18 mouse cellular contexts compared by ENCODE assay signal in the genomic region with DNA sequence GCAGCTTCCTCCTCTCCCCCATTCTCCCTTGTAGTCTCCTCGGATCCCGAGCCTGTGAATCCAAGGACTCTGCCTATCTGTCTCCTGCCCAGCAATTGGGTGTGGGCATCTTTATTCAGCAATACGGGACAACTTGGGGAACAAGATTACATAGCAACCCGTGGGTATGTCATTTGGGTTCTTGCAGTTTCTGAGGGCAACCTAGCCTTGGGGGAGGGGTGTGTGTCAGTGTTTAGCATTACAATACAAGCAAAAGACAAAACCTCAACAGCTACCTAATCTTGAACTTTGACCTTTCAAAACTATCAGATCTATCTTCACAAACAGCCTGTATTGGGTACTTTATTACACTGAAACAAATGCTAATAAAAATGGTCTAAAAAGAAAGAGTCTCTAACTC.
A peak's percentile ranks its signal among the peaks of the same experiment; 100 is the strongest.
DNase-seq lines count a peak whose midpoint lies in the region; TF ChIP-seq lines count a peak whose summit lies in the region.
"Had no signal": no experiment of that assay in that cellular context is flagged by ENCODE, and none has a peak within 500 bp of the region (broad histone marks: within the 10 kb centered on the region; RNA-seq: fewer than 3 reads in every experiment).

No protein-coding gene starts in this region.

- in situ Hi-C loops in ES-E14 (cut with MboI; ENCODE audit: low sequenced_read_pairs in 2 of 2, unreplicated experiment in 2 of 2) = no loop called here

- peak; percentile 42 for DNase-seq in ES-CJ7 (ENCODE audit: low read depth, low spot score)
- peak; percentile 12 for DNase-seq in ES-E14 (ENCODE audit: low read depth, low spot score)
- peak; percentile 18 for DNase-seq in ZHBTc4 (ENCODE audit: low read depth, low spot score)
- no peak for DNase-seq in right cerebral cortex, postnatal 14 days
- no peak for DNase-seq in adrenal gland, adult 8-10 months
- DNase-seq: adrenal gland, adult 2 months; adrenal gland, postnatal 14 days; adrenal gland, postnatal 36 days; cerebellum, adult 11-12 months; cerebellum, adult 2 months; cerebellum, adult 9-10 months; cerebellum, postnatal 10 days; cerebellum, postnatal 25 days; forebrain, postnatal 0 days had no signal

- H3K9me3 ChIP-seq in ES-E14 (ENCODE audit: control insufficient read depth, insufficient read depth, low read depth, low read length) = no peaks in the 10 kb centered on the region
- H3K9me3 ChIP-seq: embryonic facial prominence, embryonic 10.5 days; embryonic facial prominence, embryonic 12.5 days; forebrain, embryonic 13.5 days; forebrain, embryonic 15.5 days had no signal

- peaks cover 0 to 2% of the 10 kb centered on the region in 2 experiments; a peak in 2 of 4 replicates for H3K4me1 ChIP-seq in ES-E14 (ENCODE audit: control insufficient read depth in 2 of 2, insufficient read depth in 2 of 2, low read length in 2 of 2, poor library complexity in 1 of 2)
- H3K4me1 ChIP-seq: embryonic facial prominence, embryonic 10.5 days; embryonic facial prominence, embryonic 12.5 days; forebrain, embryonic 13.5 days; forebrain, embryonic 15.5 days had no signal

- H3K36me3 ChIP-seq in ES-E14 (ENCODE audit: control insufficient read depth, insufficient read depth, low read length, poor library complexity, severe bottlenecking) = no peaks in the 10 kb centered on the region
- H3K36me3 ChIP-seq: embryonic facial prominence, embryonic 10.5 days; embryonic facial prominence, embryonic 12.5 days; forebrain, embryonic 15.5 days had no signal

- no peak overlapping the region for H3K4me3 ChIP-seq in ES-E14 (ENCODE audit: insufficient read depth in 1 of 2, low read depth in 1 of 2, low read length in 2 of 2, poor library complexity in 1 of 2, severe bottlenecking in 1 of 2)
- H3K4me3 ChIP-seq: embryonic facial prominence, embryonic 10.5 days; embryonic facial prominence, embryonic 12.5 days; forebrain, embryonic 13.5 days; forebrain, embryonic 15.5 days had no signal

- no peak overlapping the region for H3K9ac ChIP-seq in ES-E14 (ENCODE audit: insufficient read depth, low read depth, low read length, poor library complexity, severe bottlenecking)
- H3K9ac ChIP-seq: embryonic facial prominence, embryonic 12.5 days; forebrain, embryonic 13.5 days; forebrain, embryonic 15.5 days; forebrain, postnatal 0 days had no signal

- no peak overlapping the region for H3K27ac ChIP-seq in ES-E14 (ENCODE audit: insufficient read depth, low read depth, low read length, poor library complexity, severe bottlenecking)
- H3K27ac ChIP-seq: embryonic facial prominence, embryonic 10.5 days; embryonic facial prominence, embryonic 12.5 days; forebrain, embryonic 13.5 days; forebrain, embryonic 15.5 days had no signal

TF ChIP-seq in ES-E14, 5 proteins besides CTCF, POLR2A, EP300 and RAD21:
- TF ChIP-seq ZNF384 (IDR thresholded peaks at IDR 0.05; ENCODE audit: low read depth, low read length) = no peak
- TF ChIP-seq HCFC1 (IDR thresholded peaks at IDR 0.05; ENCODE audit: borderline replicate concordance, insufficient read depth, low read length) = no peak
- no peak for TF ChIP-seq MAFK (IDR thresholded peaks at IDR 0.05; ENCODE audit: insufficient read depth, low read depth, low read length)
- TF ChIP-seq ZC3H11A (IDR thresholded peaks at IDR 0.05; ENCODE audit: borderline replicate concordance, low read depth, low read length) = no peak
- no peak for TF ChIP-seq CHD2 (IDR thresholded peaks at IDR 0.05; ENCODE audit: low read depth, low read length)
TF ChIP-seq in ES-E14: peak in this region for 0.

Comparison
In these comparisons a context has a peak if more than half of its experiments do, and no peak if none do; other contexts are left out.
1. DNase-seq: peak in ES-CJ7 (single experiment), ES-E14 (single experiment) and ZHBTc4 (single experiment); none in right cerebral cortex, postnatal 14 days (single experiment) and adrenal gland, adult 8-10 months (single experiment).